Mouse (Mus musculus) MEL (cell line): Measurements from ENCODE around the gene Thsd4. TPM values are rescaled to one million over a fixed set of nuclear protein-coding genes. Genes with fewer than 3 reads are reported as not detected.

ENCODE experiments used
- DNase-seq: peaks from one replicate; pipeline ENCODE4 v3.0.0; 2011; ENCODE audit warnings: low read depth, low spot score
- H3K27ac ChIP-seq: 2 replicates; pipeline ENCODE4 v1.5.1; 2012; ENCODE audit warnings: low read depth, mild to moderate bottlenecking, control low read depth, low read length, moderate library complexity; ENCODE audit not compliant: control insufficient read depth
- H3K27me3 ChIP-seq, 2 experiments: fragments of 150-350 bp in 1 of 2; sonication (generic) in 1 of 2; 2 replicates each; pipeline ENCODE4 v1.6.1; 2012; ENCODE audit warnings: low read length in 2 of 2, mild to moderate bottlenecking in 2 of 2, improper control_type of control experiment in 1 of 2, moderate library complexity in 1 of 2; ENCODE audit not compliant: insufficient read depth in 2 of 2, control insufficient read depth in 1 of 2
- H3K36me3 ChIP-seq, 2 experiments: 2 replicates each; pipeline ENCODE4 v1.6.1; 2012 to 2014; ENCODE audit warnings: low read length in 2 of 2, improper control_type of control experiment in 1 of 2, inconsistent platforms in 1 of 2, mild to moderate bottlenecking in 1 of 2; ENCODE audit not compliant: insufficient read depth in 2 of 2, control insufficient read depth in 1 of 2
- H3K4me1 ChIP-seq, 2 experiments: fragments of 150-350 bp in 1 of 2; sonication (generic) in 1 of 2; 2 replicates each; pipeline ENCODE4 v1.6.1; 2012; ENCODE audit warnings: low read length in 2 of 2, improper control_type of control experiment in 1 of 2, mild to moderate bottlenecking in 1 of 2; ENCODE audit not compliant: insufficient read depth in 2 of 2, control insufficient read depth in 1 of 2
- H3K4me3 ChIP-seq, 2 experiments: fragments of 150-350 bp in 1 of 2; sonication (generic) in 1 of 2; 2 replicates each; pipeline ENCODE4 v1.5.1; 2012; ENCODE audit warnings: low read depth in 2 of 2, low read length in 2 of 2, mild to moderate bottlenecking in 2 of 2, moderate library complexity in 2 of 2, control low read depth in 1 of 2, improper control_type of control experiment in 1 of 2; ENCODE audit not compliant: control insufficient read depth in 1 of 2, insufficient read depth in 1 of 2
- H3K79me2 ChIP-seq: 2 replicates; pipeline ENCODE4 v1.6.1; 2012; ENCODE audit warnings: mild to moderate bottlenecking, low read length, moderate library complexity; ENCODE audit not compliant: control insufficient read depth, poor library complexity, insufficient read depth
- H3K9ac ChIP-seq: 2 replicates; pipeline ENCODE4 v1.6.1; 2012; ENCODE audit warnings: low read depth, mild to moderate bottlenecking, control low read depth, low read length, moderate library complexity; ENCODE audit not compliant: control insufficient read depth, poor library complexity, severe bottlenecking
- H3K9me3 ChIP-seq: fragments of 150-350 bp; sonication (generic); replicated peaks from 2 replicates; pipeline ENCODE4 v1.6.1; 2012; ENCODE audit warnings: mild to moderate bottlenecking, low read length, improper control_type of control experiment, moderate library complexity; ENCODE audit not compliant: insufficient read depth
- BHLHE40 ChIP-seq: IDR thresholded peaks from 2 replicates; pipeline ENCODE4 v1.6.1; 2012; ENCODE audit warnings: low read depth, mild to moderate bottlenecking, inconsistent platforms, low read length, improper control_type of control experiment, borderline replicate concordance
- CHD1 ChIP-seq: IDR thresholded peaks from 2 replicates; pipeline ENCODE4 v1.6.1; 2012; ENCODE audit warnings: low read depth, mild to moderate bottlenecking, inconsistent platforms, low read length, improper control_type of control experiment
- CTCF ChIP-seq, 3 experiments: IDR thresholded peaks in 2 of 3; conservative IDR thresholded peaks in 1 of 3; 2 replicates each; pipeline ENCODE4 v1.5.1; 2011 to 2012; ENCODE audit warnings: low read length in 3 of 3, low read depth in 2 of 3, mild to moderate bottlenecking in 2 of 3, improper control_type of control experiment in 1 of 3, inconsistent platforms in 1 of 3, mixed read lengths in 1 of 3, moderate library complexity in 1 of 3; ENCODE audit not compliant: control insufficient read depth in 1 of 3, insufficient read depth in 1 of 3, poor library complexity in 1 of 3, severe bottlenecking in 1 of 3
- EP300 ChIP-seq, 2 experiments: IDR thresholded peaks; 2 replicates each; pipeline ENCODE4 v1.6.1; 2011; ENCODE audit warnings: improper control_type of control experiment in 2 of 2, low read length in 2 of 2, low read depth in 1 of 2, mild to moderate bottlenecking in 1 of 2
- ETS1 ChIP-seq: IDR thresholded peaks from 2 replicates; pipeline ENCODE4 v1.6.1; 2012; ENCODE audit warnings: low read depth, mild to moderate bottlenecking, inconsistent platforms, low read length, improper control_type of control experiment, moderate library complexity
- HCFC1 ChIP-seq: IDR thresholded peaks from 2 replicates; pipeline ENCODE4 v1.6.1; 2012; ENCODE audit warnings: low read depth, mild to moderate bottlenecking, inconsistent platforms, low read length, improper control_type of control experiment, moderate library complexity
- KAT2A ChIP-seq: conservative IDR thresholded peaks from 2 replicates; pipeline ENCODE4 v1.6.1; 2012; ENCODE audit warnings: low read depth, low read length, improper control_type of control experiment, inconsistent platforms
- MAZ ChIP-seq: IDR thresholded peaks from 2 replicates; pipeline ENCODE4 v1.6.1; 2012; ENCODE audit warnings: low read depth, mild to moderate bottlenecking, inconsistent platforms, low read length, improper control_type of control experiment
- MXI1 ChIP-seq: IDR thresholded peaks from 2 replicates; pipeline ENCODE4 v1.6.1; 2011; ENCODE audit warnings: mild to moderate bottlenecking, low read depth, low read length, improper control_type of control experiment
- MYB ChIP-seq: IDR thresholded peaks from 2 replicates; pipeline ENCODE4 v1.6.1; 2011; ENCODE audit warnings: mild to moderate bottlenecking, low read depth, low read length, improper control_type of control experiment
- POLR2A ChIP-seq, 2 experiments: IDR thresholded peaks; 2 replicates each; pipeline ENCODE4 v1.6.1; 2011 to 2012; ENCODE audit warnings: low read length in 2 of 2, mild to moderate bottlenecking in 2 of 2, control low read depth in 1 of 2, improper control_type of control experiment in 1 of 2, low read depth in 1 of 2, moderate library complexity in 1 of 2; ENCODE audit not compliant: control insufficient read depth in 1 of 2, insufficient read depth in 1 of 2, poor library complexity in 1 of 2
- POLR2AphosphoS2 ChIP-seq: IDR thresholded peaks from 2 replicates; pipeline ENCODE4 v1.6.1; 2011; ENCODE audit warnings: low read length, improper control_type of control experiment
- RAD21 ChIP-seq: IDR thresholded peaks from 2 replicates; pipeline ENCODE4 v1.6.1; 2011; ENCODE audit warnings: mild to moderate bottlenecking, low read depth, low read length, improper control_type of control experiment
- RCOR1 ChIP-seq: IDR thresholded peaks from 2 replicates; pipeline ENCODE4 v1.6.1; 2012; ENCODE audit warnings: low read depth, mild to moderate bottlenecking, inconsistent platforms, low read length, improper control_type of control experiment
- SIN3A ChIP-seq: IDR thresholded peaks from 2 replicates; pipeline ENCODE4 v1.6.1; 2012; ENCODE audit warnings: low read length, improper control_type of control experiment, inconsistent platforms
- SMC3 ChIP-seq: IDR thresholded peaks from 2 replicates; pipeline ENCODE4 v1.6.1; 2011; ENCODE audit warnings: low read depth, low read length, improper control_type of control experiment
- TAL1 ChIP-seq: IDR thresholded peaks from 2 replicates; pipeline ENCODE4 v1.6.1; 2012; ENCODE audit warnings: mild to moderate bottlenecking, inconsistent platforms, low read length, moderate library complexity, mixed read lengths
- TBP ChIP-seq: IDR thresholded peaks from 2 replicates; pipeline ENCODE4 v1.8.0; 2011; ENCODE audit warnings: low read depth, low read length, improper control_type of control experiment
- USF1 ChIP-seq: IDR thresholded peaks from 2 replicates; pipeline ENCODE4 v1.6.1; 2014; ENCODE audit warnings: low read depth, mild to moderate bottlenecking, inconsistent platforms, low read length, improper control_type of control experiment, moderate library complexity
- USF2 ChIP-seq, 2 experiments: IDR thresholded peaks; 2 replicates each; pipeline ENCODE4 v1.6.1; 2011 to 2012; ENCODE audit warnings: improper control_type of control experiment in 2 of 2, low read length in 2 of 2, borderline replicate concordance in 1 of 2, inconsistent platforms in 1 of 2, low read depth in 1 of 2, mild to moderate bottlenecking in 1 of 2; ENCODE audit not compliant: insufficient read depth in 1 of 2
- ZKSCAN1 ChIP-seq: IDR thresholded peaks from 2 replicates; pipeline ENCODE4 v1.6.1; 2012; ENCODE audit warnings: low read depth, mild to moderate bottlenecking, inconsistent platforms, low read length, improper control_type of control experiment, moderate library complexity
- ZMIZ1 ChIP-seq: IDR thresholded peaks from 2 replicates; pipeline ENCODE4 v1.6.1; 2012; ENCODE audit warnings: low read depth, mild to moderate bottlenecking, inconsistent platforms, low read length, improper control_type of control experiment, moderate library complexity
- ZNF384 ChIP-seq: IDR thresholded peaks from 2 replicates; pipeline ENCODE4 v1.6.1; 2012; ENCODE audit warnings: low read depth, mild to moderate bottlenecking, inconsistent platforms, low read length, improper control_type of control experiment
- polyA plus RNA-seq, 2 experiments: library from polyadenylated mRNA; stranded (reverse) in 1 of 2; unstranded in 1 of 2; fragments of >175 nt in 1 of 2; fragments of >200 nt in 1 of 2; gene quantifications; 2 replicates each; pipeline versions ENCODE4 v1.2.1 to v1.2.4; 2012; ENCODE audit warnings: low replicate concordance in 2 of 2, low read depth in 1 of 2; ENCODE audit not compliant: insufficient read length in 2 of 2, insufficient read depth in 1 of 2, missing spikeins in 1 of 2
- total RNA-seq: library from RNA; depleted of rRNA; stranded (reverse); fragments of 300-350 nt; gene quantifications from 2 replicates; pipeline ENCODE4 v1.2.3, GENCODE M21; 2012

The Thsd4 gene
- total and polyA plus RNA-seq, 3 experiments = 0.08 TPM; not detected in 1

GRCm38 (mm10) chr9:60053117-60053516 is 468.7 kb downstream of the Thsd4 start:
- Histone ChIP-seq H3K27me3 (peaks cover 0 to 1% of the 10 kb centered on the region in 2 experiments; a peak in 2 of 4 replicates), H3K36me3 (no peaks in the 10 kb centered on the region), H3K79me2 (no peaks in the 10 kb centered on the region), H3K9ac (no peak overlapping the region), H3K9me3 (no peaks in the 10 kb centered on the region), H3K27ac (no peak overlapping the region), H3K4me1 (no peaks in the 10 kb centered on the region), H3K4me3 (no peak overlapping the region)
- TF ChIP-seq POLR2A (IDR thresholded peaks at IDR 0.05; ENCODE audit: control insufficient read depth in 1 of 2, insufficient read depth in 1 of 2, low read depth in 1 of 2, low read length in 2 of 2, poor library complexity in 1 of 2) = no peak
- no peak for TF ChIP-seq RAD21
- no peak for TF ChIP-seq TBP
- no peak for TF ChIP-seq USF1
- no peak for TF ChIP-seq MYB
- no peak for TF ChIP-seq KAT2A
- no peak for TF ChIP-seq HCFC1
- TF ChIP-seq ZMIZ1 = no peak
- no peak for TF ChIP-seq TAL1
- no peak for TF ChIP-seq ZKSCAN1
- TF ChIP-seq MXI1 = no peak
- TF ChIP-seq ETS1 = no peak
- TF ChIP-seq MAZ = no peak
- no peak for TF ChIP-seq USF2 (IDR thresholded peaks at IDR 0.05; ENCODE audit: borderline replicate concordance in 1 of 2, insufficient read depth in 1 of 2, low read depth in 1 of 2, low read length in 2 of 2)
- no peak for TF ChIP-seq SIN3A
- TF ChIP-seq EP300 (IDR thresholded peaks at IDR 0.05; ENCODE audit: low read depth in 1 of 2, low read length in 2 of 2) = no peak
- TF ChIP-seq CTCF (IDR thresholded peaks at IDR 0.05 in 2 of 3, conservative IDR thresholded peaks at IDR 0.05 in 1 of 3; ENCODE audit: control insufficient read depth in 1 of 3, insufficient read depth in 1 of 3, low read depth in 2 of 3, low read length in 3 of 3, poor library complexity in 1 of 3, severe bottlenecking in 1 of 3) = no peak
- TF ChIP-seq POLR2AphosphoS2 = no peak
- no peak for TF ChIP-seq CHD1
- TF ChIP-seq SMC3 = no peak
- no peak for DNase-seq

- no peaks in the 10 kb centered on the region for H3K36me3 ChIP-seq
- peak; percentile 15 for DNase-seq
- TF ChIP-seq BHLHE40 = no peak
- TF ChIP-seq RCOR1 = no peak
- TF ChIP-seq CTCF (IDR thresholded peaks at IDR 0.05 in 2 of 3, conservative IDR thresholded peaks at IDR 0.05 in 1 of 3; ENCODE audit: control insufficient read depth in 1 of 3, insufficient read depth in 1 of 3, low read depth in 2 of 3, low read length in 3 of 3, poor library complexity in 1 of 3, severe bottlenecking in 1 of 3) = peak; percentile 44 to 54 (median 49)
- TF ChIP-seq RAD21 = peak; percentile 21
- TF ChIP-seq POLR2AphosphoS2 = no peak
- no peak for TF ChIP-seq TBP
- no peak for TF ChIP-seq MAZ
- TF ChIP-seq ETS1 = no peak
- no peak for TF ChIP-seq ZNF384
Observed at GRCm38 (mm10) chr9:60052415-60052814, 469.4 kb downstream of the Thsd4 start.

More at GRCm38 (mm10) chr9:60052415-60052814, 469.4 kb downstream of the Thsd4 start:
- Histone ChIP-seq H3K4me3 (no peak overlapping the region), H3K4me1 (no peaks in the 10 kb centered on the region), H3K27me3 (peaks cover 0 to 1% of the 10 kb centered on the region in 2 experiments; a peak in 1 of 4 replicates), H3K79me2 (no peaks in the 10 kb centered on the region), H3K9ac (no peak overlapping the region), H3K27ac (no peak overlapping the region), H3K9me3 (no peaks in the 10 kb centered on the region)
